Mouse (Mus musculus) olfactory bulb, adult 2 months (tissue): Measurements from ENCODE around the gene Crtc1.

Experiments used
- CTCF ChIP-seq: fragments of 200-500 bp; IDR thresholded peaks from 2 replicates; pipeline ENCODE4 v1.5.1; 2012; ENCODE audit warnings: low read depth, mild to moderate bottlenecking, low read length, moderate library complexity; ENCODE audit not compliant: insufficient read depth
- POLR2A ChIP-seq: fragments of 200-500 bp; IDR thresholded peaks from 2 replicates; pipeline ENCODE4 v1.6.1; 2012; ENCODE audit warnings: mild to moderate bottlenecking, low read depth, low read length, moderate library complexity; ENCODE audit not compliant: insufficient read depth

- TF ChIP-seq CTCF (no peak), POLR2A (no peak)
These were observed 17.6 kb upstream of the Crtc1 start for GRCm38 (mm10) chr8:70456996-70457395.
